Mouse (Mus musculus): ENCODE measurements around the gene Creld2.

The Creld2 gene

DNA sequence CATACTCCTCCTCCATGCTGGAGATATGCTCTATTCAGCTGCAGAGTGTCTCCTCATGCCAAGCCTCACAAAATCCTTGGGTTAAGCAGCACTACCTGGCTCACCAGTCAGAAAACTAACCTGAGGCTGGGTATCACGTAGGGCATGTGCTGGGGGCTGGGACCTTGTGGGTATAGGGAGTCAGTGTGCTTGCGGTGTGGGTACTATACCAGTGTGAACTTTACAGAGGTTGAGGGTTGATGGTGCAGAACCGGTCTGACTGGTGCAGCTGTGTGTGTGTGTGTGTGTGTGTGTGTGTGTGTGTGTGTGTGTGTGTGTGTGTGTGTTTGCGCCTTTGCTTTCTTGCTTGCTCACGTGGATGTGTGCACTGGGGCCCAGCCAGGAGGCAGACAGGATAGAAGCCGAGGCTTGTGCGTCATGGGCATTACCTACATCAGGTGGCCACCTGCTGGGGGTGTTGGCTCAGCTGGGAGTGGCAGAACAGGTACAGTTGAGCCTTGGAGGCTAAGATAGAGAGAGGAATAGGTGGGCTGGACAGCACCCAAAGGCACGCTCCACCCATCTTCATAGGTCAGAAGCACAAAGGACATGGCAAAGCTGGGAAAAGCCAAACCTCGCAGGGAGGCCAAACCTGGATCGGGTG, 32.2 kb downstream of the Creld2 start:
- no peak for DNase-seq (ENCODE audit: low spot score in 2 of 2)

DNA sequence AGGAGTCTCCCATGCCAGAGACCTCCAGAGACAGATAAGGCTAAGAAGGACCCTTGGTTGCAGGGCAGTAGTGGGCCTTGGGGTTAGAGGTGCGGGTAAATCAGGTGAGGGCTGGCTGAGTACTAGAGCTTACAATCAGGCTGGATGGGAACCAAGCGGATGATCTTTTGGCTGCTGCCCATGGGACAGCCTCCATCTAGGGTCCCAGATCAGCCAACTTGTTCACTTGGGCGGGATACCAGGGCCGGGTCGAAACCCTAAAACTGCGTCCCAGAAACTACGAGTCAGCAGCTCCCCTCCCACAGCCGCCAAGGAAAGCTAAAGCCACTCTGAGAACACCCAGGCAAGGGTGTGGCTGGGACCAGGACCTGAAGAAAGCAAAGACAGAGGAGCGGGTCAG, 33.7 kb downstream of the Creld2 start:
- DNase-seq (ENCODE audit: low spot score in 2 of 2): no peak

DNA sequence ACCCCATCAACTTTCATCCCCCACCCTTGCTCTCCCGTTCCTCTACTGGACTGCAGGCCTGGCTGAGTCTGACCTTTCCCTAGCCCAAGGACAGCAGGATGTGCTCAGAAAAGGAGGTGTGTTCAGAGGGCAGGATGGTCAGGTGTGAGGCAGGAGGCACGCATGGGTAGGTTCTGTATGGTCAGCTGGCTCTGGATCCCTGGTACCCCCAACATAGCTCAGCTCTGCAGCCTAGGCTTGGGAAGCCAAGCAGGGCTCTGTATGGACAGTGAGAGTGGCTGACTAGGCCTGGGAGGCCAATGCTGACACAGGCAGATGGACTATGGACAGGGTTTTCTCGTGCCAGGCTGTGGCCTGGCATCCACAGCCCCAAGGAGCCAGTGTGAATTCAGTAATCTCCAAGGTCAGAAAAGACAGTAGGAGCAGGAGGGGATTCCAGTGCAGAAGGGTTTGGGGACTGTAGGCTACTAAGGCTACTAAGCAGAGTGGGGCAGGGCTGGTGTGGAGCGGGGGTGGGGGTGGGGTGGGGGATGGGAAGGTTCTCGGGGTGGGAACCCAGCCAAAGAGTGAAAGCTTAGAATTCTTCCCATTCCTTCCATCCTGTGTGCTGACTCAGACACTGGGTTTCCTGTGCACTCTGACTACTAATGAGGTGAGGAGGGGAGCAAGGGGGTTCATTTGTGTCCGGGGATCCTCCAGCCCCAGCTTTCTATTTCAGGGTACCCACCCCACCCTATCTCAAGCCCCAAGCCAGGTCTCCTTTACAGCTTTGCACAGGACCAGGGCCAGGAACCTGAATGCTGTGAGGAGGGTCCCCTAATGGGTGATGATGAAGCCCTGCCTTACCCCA, 34.9 kb downstream of the Creld2 start:
- DNase-seq (ENCODE audit: low spot score in 2 of 2): no peak

DNA sequence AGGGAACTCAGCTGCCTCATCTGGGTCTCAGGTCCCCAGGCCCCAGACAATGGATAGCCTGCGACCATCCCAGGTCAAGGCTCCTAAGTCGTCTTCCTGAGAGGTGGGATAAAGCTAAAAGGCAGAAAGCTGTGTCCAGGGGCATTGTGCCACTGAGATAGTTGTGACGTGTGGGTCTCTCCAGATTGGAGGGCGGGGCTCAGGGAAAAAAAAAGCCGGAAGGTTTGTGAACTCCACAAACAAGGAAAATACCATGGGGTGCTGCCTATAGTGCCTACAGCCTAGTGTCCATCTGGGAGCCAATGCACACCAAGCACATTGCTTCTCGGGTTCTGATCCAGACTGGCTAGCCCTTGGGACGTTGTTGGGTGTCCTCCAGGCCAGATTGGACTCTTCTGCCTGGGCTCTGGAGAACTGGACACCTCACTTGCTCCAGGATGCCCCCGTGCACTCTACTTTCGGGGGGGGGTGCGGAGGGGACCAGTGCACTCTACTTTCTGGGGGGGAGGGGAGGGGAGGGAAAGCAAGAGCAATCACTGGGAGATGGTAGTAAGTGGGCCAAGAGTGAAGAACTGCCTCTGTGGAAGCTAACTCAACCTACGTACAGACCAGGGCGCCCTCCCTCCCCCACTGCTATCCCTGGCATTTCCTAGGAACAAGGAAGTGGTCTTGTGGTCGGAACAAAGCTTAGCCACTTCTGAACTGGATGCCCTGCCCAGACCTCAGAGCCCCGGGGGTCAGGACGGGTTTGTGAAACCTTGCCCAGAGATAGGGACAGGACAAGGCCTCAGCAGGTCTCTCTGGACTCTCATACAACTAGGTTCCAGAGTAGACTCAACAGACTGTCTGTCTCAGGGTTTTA, 35.8 kb downstream of the Creld2 start:
- DNase-seq (ENCODE audit: low spot score in 2 of 2): no peak

DNA sequence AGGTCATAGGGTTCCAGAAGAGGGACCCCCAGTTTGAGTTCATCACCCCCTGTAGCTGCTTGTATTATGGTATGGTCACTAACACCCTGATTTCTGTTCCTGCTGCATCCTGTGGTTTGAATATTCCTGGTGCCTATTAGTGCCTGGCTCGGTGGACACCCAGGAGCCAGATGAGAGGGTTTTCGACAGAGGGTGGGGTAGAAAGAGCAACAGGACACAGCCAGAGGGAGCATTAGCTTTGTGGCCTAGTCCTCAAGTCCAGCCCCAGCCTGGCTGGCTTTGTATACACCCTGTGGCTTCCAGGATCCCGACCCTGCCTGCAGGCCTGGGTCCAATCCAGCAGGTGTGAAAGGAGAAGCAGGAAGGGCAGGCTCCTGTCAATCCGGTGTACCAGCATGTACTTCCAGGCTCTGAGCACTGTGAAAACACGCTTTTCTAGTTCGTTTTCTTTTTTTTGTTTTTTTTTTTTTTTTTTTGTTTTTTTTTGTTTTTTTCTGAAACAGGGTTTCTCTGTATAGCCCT, 36.5 kb downstream of the Creld2 start:
- no peak for DNase-seq (ENCODE audit: low spot score in 2 of 2)

DNA sequence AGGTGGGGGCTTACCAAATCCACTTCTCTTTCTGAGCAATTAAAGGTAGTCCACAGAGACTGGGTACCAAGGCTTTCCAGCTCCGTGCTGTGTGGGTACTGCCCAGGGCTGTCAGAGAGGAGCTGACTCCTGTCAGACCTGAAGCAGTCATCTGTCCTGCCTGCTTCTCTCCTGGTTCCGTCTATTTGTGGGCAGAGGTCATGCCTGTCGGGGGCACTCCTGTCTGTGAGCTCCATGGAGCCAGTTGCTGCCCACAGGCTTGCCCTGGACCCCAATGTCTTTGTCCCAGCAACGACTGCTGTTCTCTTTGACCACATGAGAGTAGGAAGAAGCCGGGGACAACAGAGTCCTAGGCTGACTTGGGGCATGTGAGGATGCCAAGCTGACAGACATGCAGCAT, 37.2 kb downstream of the Creld2 start:
- no peak for DNase-seq (ENCODE audit: low spot score in 2 of 2)

DNA sequence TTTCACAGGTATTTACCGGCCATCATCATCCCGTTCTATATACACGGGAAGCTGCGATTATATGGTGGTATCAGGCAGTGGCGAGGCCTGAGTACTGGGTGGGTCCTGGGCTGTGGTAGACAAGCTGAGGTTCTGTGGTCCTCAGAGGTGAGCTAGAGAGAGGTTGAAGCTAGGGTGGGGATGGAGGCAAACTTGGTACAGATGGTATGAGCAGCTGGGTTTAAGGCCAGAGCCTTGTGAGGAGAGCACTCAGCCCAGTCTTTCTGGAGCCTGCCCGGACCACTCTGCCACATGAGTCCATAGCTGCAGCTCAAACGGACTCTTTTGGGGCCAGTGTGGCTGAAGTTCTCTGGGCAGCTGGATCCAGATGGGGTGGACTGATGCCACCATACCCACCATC, 37.9 kb downstream of the Creld2 start:
- no peak for DNase-seq (ENCODE audit: low spot score in 2 of 2)

DNA sequence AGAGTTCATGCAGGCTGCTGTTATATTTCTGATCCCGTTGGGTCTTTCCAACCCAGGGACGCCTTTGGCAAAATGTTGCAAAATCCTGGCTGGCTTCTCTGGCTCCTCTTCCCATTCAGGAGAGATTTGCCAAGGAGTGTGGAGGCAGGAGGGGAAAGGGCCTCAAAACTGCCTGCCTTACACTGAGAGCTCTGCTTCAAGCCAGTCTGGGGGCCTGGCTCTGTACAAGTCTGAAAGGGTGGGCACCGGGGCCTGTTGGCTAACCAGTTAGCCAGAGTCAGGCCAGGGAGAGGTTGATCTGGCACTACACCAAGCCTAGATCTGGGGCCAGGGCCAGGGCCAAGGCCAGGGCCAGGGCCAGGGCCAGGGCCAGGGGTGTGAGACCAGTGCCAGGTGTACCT, 38.7 kb downstream of the Creld2 start:
- no peak for DNase-seq (ENCODE audit: low spot score in 2 of 2)

DNA sequence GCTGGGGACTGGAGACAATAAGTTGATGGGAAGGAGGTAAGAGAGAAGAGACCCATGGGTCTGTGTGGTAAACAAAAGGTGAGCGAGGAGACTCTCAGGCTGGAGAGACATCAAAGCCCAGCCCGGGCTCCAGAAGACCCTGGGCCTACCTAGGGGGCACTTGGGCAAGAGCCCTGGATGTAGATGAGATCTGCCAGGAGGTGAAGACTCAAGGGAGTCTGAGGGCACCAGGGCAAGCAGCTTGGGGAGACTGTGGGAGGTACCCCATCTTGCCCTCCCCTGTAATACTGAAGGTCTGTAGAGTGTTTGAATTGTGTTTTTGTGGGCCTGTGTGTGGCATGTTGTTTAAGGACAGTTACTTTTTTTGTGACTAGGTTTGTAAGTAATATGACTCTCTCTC, 39.3 kb downstream of the Creld2 start:
- no peak for DNase-seq (ENCODE audit: low spot score in 2 of 2)

DNA sequence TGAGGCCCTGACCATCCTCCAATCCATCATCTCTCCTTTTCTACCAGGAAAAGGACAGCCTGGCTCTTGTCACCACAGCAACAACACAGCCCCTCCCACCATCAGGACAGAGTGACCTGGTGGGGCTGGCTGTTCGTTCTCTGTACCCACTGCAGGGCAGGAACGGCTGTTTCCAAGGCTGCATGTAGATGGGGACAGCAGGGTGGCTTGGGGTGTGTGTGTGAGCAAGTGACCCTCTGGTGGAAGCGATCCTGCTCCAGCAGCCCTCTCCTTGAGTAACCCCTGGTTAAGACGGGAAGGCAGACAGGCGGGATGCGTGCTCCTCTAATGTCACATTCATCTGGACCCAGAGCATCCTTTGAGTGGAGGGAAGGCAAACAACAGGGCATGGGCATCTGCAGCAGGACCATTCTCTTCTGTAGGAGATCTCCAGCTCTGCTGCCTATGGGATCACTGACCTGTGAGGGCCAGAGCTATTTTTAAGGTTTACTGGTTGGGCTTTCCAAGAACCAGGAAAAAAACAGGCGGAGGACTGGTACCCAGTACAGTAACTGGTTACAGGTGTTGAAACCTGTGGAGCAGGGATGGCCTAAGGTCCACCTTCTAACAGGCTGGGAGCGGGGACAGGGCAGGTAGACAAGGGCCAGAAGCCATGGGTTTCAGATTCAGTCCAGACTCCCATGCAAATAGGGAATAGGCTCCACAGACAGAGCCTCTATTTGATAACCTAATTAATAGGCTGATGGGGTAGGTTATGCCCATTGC, 39.9 kb downstream of the Creld2 start:
- DNase-seq (ENCODE audit: low spot score in 2 of 2): no peak

DNA sequence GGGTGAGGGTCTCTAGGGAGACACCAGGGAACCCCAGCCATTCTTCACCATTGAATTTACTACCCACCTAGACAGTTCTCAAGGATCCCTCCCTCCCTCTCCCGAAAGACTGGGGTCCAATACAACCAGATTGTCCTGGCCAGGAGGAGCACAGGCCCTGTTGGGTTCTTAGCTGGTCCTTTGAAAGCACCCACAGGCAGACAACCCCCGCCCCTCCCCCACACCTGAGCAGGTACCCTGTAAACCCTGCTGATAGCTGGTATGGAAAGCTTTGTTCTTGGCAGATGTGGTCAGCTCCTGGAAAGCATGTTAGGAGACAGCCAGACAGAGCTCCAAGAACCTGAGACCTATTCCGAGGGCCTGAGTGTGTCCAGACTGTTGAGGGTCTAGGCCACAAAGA, 41.3 kb downstream of the Creld2 start:
- no peak for DNase-seq (ENCODE audit: low spot score in 2 of 2)

DNA sequence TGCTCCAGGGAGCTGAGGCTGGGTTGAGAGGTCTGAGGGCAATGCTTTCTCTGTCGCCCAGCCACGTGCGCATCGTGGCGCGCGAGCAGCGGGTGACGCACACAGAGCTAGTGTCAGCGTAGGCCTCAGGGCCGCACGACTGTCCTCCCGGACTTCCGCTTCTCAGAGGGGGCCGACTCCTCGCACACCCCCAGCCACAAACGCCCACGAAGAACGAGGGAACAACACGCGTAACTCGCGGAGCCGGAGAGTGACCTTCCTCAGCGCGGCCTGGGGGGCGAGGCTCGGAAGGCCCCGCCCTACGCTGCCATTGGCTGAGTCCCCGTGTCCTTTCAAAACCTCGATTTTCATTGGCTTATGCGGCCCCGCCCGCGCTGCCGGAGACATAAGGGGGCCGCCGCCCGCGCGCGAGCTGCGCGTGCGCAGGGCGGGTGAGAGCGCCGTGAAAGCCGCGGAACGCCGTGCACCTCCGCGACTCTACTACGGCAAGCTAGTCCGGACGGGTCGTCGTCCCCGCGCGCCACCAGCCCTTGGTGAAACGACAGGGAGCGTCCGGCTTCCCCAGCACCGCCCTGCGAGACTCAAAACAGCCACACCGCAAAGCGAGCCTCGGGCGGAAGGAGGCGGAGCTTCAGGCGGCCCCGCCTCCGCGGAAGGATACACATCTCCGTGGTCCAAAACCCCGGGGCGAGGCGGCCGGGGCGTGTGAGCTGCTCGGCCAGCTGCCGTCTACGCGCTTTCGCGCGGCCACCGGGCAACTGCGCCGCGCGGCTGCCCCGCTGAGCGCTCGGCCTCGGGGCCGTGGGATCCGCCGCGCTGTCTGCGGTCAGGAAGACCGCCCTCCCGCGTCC, 42.6 kb downstream of the Creld2 start, which contains the start of gene Pim3:
Gene Pim3, plus strand, starts transcription at position 415 of the 851 bp plus-strand sequence.
- peak; percentile 95 to 98 for DNase-seq (ENCODE audit: low spot score in 2 of 2)

DNA sequence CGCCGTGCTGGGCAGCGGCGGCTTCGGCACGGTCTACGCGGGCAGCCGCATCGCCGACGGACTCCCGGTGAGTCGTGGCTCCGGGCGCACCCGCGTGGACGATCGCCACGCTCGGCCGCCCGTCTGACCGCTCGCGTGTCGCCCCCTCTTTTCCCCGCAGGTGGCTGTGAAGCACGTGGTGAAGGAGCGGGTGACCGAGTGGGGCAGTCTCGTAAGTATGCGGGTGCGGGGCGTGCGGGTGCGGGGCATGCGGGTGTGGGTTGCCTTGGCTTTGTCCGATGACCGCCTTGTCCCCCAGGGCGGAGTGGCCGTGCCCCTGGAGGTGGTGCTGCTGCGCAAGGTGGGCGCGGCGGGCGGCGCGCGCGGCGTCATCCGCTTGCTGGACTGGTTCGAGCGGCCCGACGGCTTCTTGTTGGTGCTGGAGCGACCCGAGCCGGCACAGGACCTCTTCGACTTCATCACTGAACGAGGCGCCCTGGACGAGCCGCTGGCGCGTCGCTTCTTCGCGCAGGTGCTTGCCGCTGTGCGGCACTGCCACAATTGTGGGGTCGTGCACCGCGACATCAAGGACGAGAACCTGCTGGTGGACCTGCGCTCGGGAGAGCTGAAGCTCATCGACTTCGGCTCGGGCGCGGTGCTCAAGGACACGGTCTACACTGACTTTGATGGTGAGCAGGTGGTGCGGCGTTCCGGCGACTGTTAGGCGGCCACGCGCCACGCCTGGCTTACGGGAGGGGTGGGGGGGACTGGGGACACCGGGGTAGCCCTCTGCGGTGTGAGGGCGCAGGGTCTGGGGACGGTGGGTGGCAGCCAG, 43.6 kb downstream of the Creld2 start:
- peak in 1 of 2 experiments; percentile 57 for DNase-seq (ENCODE audit: low spot score in 2 of 2)

DNA sequence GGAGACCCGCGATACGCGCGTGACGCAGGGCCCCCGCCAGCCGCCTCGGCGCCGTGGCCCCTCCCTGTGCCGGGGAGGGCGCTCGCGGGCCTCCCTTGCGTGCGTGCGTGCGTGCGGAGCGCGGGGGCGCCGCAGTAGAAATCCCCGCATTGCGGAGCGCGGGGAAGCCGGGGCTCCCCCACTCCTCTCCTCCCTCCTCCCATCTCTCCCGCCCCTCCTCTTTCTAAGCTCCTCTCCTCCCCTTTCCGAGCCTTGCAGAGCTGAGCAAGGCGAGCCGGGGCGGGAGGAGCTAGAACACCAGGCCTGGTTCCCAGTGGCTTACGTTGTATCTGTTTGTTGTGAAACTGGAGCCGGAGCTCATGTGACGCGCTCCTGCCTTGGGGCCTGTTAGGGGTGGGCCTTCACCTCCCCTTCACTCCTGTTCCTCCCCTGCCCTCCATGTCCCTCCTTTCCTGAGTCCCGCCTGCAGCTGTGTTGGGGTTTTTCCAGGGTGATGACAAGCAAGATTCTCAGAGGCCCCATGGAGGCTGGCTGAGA, 44.3 kb downstream of the Creld2 start:
- DNase-seq (ENCODE audit: low spot score in 2 of 2): peak; percentile 89 to 90

DNA sequence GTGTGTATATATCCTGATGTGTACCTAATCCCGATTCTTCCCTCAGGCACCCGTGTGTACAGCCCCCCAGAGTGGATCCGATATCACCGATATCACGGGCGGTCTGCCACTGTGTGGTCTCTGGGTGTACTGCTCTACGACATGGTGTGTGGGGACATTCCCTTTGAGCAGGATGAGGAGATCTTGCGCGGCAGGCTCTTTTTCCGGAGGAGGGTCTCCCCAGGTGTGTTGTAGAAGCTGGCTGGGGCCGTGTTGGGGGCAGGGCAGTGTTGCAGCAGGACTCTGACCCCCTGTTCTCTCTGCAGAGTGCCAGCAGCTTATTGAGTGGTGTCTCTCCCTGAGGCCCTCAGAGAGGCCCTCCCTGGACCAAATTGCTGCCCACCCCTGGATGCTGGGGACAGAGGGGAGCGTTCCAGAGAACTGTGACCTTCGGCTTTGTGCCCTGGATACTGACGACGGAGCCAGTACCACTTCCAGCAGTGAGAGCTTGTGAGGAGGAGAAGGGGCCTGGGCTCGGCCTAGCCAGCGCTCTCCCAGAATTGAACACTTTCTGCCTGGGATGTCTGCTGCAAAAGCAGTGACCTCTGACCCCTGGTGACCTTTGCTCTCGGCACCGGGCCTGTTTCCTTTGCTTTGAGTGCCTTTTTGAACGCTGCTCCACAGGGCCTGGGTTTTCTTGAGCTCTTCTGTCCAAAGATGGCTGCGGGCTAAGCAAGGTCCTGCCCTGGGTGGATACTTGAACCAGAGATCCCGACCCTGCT, 45.0 kb downstream of the Creld2 start:
- DNase-seq (ENCODE audit: low spot score in 2 of 2): peak in 1 of 2 experiments; percentile 41

DNA sequence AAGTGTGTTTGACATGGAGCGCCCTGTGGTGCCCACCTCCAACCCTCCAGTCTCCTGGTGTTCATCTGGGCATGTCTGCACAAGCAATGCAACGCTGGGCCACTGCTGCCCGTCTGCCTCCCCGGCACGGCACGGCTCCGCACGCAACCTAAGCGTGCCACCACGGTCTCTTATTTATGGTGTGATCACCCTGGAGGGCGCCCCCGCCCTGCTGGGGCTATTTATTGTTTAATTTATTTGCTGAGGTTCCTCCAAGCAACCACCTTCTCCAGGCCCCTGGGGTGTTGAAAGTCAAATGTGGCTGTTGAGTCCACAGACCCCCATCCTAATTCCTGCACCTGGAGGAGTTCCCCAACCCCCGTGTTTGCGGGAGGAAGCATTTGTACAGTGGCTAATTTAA, 45.6 kb downstream of the Creld2 start:
- no peak for DNase-seq (ENCODE audit: low spot score in 2 of 2)

DNA sequence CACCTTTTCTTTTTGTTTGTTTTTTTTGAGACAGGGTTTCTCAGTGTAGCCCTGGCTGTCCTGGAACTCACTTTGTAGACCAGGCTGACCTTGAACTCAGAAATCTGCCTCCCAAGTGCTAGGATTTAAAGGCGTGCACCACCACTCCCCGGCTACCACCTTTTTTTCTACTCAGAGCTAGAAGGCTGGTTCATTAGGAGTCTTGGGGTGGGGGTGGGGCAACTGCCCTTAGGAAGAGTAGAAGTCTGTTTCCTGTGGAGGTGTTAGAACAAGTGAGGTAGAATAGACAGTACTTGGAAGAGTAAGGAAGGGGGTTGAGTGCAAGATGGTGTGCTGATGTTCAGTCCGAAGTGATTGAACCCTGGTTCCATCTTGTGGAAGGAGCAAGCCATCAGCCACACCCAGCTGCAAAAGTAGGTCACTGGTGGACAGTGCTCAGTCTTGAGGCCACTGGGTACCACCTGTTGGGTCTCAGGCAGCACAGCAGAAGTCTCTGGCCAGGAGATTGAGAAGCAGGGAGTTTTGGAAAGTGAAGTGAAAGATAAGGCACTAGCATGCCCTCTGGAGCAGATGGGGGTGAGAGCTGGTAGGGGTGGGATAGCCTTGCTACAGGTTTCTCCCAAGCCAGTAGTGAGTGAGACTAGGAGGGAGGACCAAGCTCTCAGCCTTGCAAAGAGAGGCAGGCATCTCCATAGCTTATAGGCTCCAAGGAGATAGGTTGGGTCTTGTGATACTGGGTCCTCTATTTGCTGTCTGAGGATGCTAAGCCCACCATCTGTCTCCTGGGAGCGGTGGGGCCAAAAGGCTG, 46.6 kb downstream of the Creld2 start:
- no peak for DNase-seq (ENCODE audit: low spot score in 2 of 2)

DNA sequence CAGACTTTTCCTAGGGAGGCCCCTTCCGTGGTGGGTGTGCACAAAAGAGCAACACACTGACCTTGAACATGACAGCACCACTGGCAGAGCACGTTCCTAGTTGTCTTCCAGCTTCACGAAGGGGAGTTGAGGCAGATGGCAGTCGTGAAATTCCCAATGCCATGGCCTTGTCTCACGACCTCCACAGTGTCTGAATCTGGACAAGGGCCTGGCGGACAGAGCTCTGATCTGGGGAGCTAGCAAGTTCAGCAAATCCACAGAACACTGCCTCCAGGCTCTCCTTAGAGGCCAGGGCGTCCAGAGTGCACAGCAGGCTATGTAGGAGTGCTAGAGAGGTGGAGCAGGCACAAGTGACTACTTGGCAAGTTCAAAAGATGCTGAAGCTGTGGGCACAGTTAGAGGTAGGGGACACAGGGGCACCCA, 47.5 kb downstream of the Creld2 start:
- no peak for DNase-seq (ENCODE audit: low spot score in 2 of 2)

All from left cerebral cortex, adult 9 months (tissue).